Mouse (Mus musculus): ENCODE measurements around the gene Ccdc9b. TPM values are rescaled to one million over a fixed set of nuclear protein-coding genes. Genes with fewer than 3 reads are reported as not detected.

Gene Ccdc9b
- polyA plus RNA-seq, 1 experiment: 0.80 TPM

DNA sequence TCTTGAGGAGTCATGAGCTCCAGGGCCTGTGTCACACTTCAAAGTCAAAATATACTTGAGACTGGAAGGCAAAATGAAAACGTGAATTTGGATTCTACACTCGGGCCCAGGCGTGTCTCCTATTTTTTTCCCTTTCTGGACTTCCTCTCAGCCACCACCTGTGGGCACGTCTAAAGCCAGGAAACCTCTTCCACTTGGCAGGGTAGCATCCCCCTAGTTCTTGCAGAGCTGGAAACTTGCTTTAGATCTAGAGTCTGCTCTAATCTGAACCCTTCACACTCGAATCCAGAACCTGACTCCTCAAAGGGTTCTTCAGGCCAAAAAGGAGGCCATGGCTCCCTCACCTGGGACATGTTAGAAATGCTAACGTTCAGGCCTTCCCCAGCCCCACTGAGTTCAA is 7.1 kb downstream of the Ccdc9b start:
- TF ChIP-seq POLR2A (IDR thresholded peaks at IDR 0.05; ENCODE audit: control insufficient read depth, low read depth, low read length) (no peak), CTCF (IDR thresholded peaks at IDR 0.05; ENCODE audit: control insufficient read depth, insufficient read depth, insufficient replicate concordance, low read depth, low read length) (no peak)

DNA sequence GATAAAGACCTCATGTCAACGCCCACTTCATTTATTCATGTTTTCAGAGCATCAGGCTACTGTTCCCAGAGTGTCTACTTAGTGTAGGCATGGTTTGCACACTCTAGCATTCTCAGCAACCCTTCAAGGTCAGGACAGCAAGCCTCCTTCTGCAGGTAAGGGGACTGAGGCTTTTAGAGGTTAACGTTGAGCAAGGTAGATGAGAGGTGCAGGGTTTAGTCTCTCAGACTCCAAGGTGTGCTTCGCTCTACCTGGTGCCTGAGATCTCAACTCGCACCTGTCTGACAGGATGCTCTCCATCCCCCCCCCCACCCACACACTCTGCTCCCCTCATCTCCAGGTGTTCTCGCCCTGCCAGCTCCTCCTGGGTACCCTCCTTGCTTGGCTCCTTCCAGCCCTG is 8.3 kb downstream of the Ccdc9b start:
- no peaks in the 10 kb centered on the region; the same call in 1 of the 2 replicates for H3K36me3 ChIP-seq (ENCODE audit: control insufficient read depth, insufficient read depth, low read length)
- H3K27ac ChIP-seq (ENCODE audit: control insufficient read depth, insufficient read depth, low read depth, low read length): no peak overlapping the region
- no peaks in the 10 kb centered on the region for H3K27me3 ChIP-seq (ENCODE audit: control insufficient read depth, insufficient read depth, low read length)
- H3K4me1 ChIP-seq (ENCODE audit: control insufficient read depth, insufficient read depth, low read length): peaks cover 3% of the 10 kb centered on the region; the same call in 1 of the 2 replicates
- TF ChIP-seq CTCF (IDR thresholded peaks at IDR 0.05; ENCODE audit: control insufficient read depth, insufficient read depth, insufficient replicate concordance, low read depth, low read length): no peak
- TF ChIP-seq POLR2A (IDR thresholded peaks at IDR 0.05; ENCODE audit: control insufficient read depth, low read depth, low read length): no peak
- no peak overlapping the region for H3K4me3 ChIP-seq (ENCODE audit: control insufficient read depth, low read depth, low read length)

More for the DNA sequence above, 7.1 kb downstream of the Ccdc9b start:
- Histone ChIP-seq H3K4me3 (ENCODE audit: control insufficient read depth, low read depth, low read length) (no peak overlapping the region), H3K27me3 (ENCODE audit: control insufficient read depth, insufficient read depth, low read length) (no peaks in the 10 kb centered on the region), H3K4me1 (ENCODE audit: control insufficient read depth, insufficient read depth, low read length) (peaks cover under 1% of the 10 kb centered on the region; the same call in 1 of the 2 replicates), H3K36me3 (ENCODE audit: control insufficient read depth, insufficient read depth, low read length) (no peaks in the 10 kb centered on the region; the same call in 1 of the 2 replicates), H3K27ac (ENCODE audit: control insufficient read depth, insufficient read depth, low read depth, low read length) (no peak overlapping the region)

- H3K4me1 ChIP-seq (ENCODE audit: control insufficient read depth, insufficient read depth, low read length): peaks cover 3% of the 10 kb centered on the region; the same call in 1 of the 2 replicates
- no peak for TF ChIP-seq POLR2A (IDR thresholded peaks at IDR 0.05; ENCODE audit: control insufficient read depth, low read depth, low read length)
- TF ChIP-seq CTCF (IDR thresholded peaks at IDR 0.05; ENCODE audit: control insufficient read depth, insufficient read depth, insufficient replicate concordance, low read depth, low read length): no peak
- peak overlapping the region; percentile 56; the same call in 1 of the 2 replicates for H3K27ac ChIP-seq (ENCODE audit: control insufficient read depth, insufficient read depth, low read depth, low read length)
- no peak overlapping the region for H3K4me3 ChIP-seq (ENCODE audit: control insufficient read depth, low read depth, low read length)
- H3K36me3 ChIP-seq (ENCODE audit: control insufficient read depth, insufficient read depth, low read length): no peaks in the 10 kb centered on the region; the same call in 1 of the 2 replicates
- no peaks in the 10 kb centered on the region for H3K27me3 ChIP-seq (ENCODE audit: control insufficient read depth, insufficient read depth, low read length)
Measured at GRCm38 (mm10) chr2:118752792-118753108, 9.7 kb downstream of the Ccdc9b start.

DNA sequence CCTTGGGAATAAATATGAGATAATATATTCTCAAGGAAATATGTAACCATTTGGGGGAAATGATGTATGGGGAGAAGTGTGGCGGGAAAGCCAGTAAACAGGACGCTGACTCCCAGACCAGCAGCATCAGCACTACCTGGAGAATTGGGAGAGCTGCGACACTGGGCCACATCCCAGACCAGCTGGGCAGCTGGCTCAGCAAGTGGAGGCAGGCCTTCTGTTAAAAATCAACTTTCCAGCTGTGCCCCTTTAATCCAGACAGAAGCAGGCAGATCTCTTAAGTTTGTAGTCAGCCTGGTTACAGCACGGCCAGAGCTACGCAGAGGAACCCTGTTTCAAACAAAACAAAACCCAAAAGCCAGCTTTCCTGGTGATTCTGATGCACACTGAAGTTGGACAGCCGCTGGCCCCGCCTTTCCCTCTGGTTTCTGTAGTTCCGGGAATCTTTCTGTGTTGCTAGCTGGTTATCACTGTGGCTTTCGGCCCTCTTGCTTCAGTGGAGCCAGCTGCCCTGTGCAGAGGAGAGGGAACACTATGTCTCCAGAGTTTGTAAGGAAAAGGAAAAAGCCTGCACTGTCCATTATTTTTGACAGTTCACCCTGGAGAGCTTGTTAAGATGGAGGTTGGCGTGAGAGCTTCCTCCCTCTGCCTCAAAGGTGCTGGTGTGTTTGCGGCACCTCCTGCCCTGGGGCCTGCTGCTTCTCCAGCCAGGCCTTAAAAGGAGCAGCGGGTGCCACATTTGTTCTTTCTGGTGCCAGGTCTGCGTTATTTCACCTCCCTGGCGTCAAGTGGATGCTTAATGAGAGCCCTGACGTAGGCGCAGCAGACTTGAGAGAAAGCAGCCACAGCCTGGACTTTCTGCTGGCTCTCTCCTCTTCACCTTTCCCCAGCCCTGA is 10.3 kb downstream of the Ccdc9b start:
- peak overlapping the region; percentile 76 for H3K27ac ChIP-seq (ENCODE audit: control insufficient read depth, insufficient read depth, low read depth, low read length)
- no peaks in the 10 kb centered on the region for H3K27me3 ChIP-seq (ENCODE audit: control insufficient read depth, insufficient read depth, low read length)
- TF ChIP-seq CTCF (IDR thresholded peaks at IDR 0.05; ENCODE audit: control insufficient read depth, insufficient read depth, insufficient replicate concordance, low read depth, low read length): no peak
- no peak for TF ChIP-seq POLR2A (IDR thresholded peaks at IDR 0.05; ENCODE audit: control insufficient read depth, low read depth, low read length)
- H3K36me3 ChIP-seq (ENCODE audit: control insufficient read depth, insufficient read depth, low read length): no peaks in the 10 kb centered on the region; the same call in 1 of the 2 replicates
- peaks cover 3% of the 10 kb centered on the region for H3K4me1 ChIP-seq (ENCODE audit: control insufficient read depth, insufficient read depth, low read length)
- H3K4me3 ChIP-seq (ENCODE audit: control insufficient read depth, low read depth, low read length): no peak overlapping the region

- Histone ChIP-seq H3K36me3 (ENCODE audit: control insufficient read depth, insufficient read depth, low read length) (no peaks in the 10 kb centered on the region; the same call in 1 of the 2 replicates), H3K4me3 (ENCODE audit: control insufficient read depth, low read depth, low read length) (no peak overlapping the region), H3K4me1 (ENCODE audit: control insufficient read depth, insufficient read depth, low read length) (peaks cover 8% of the 10 kb centered on the region), H3K27me3 (ENCODE audit: control insufficient read depth, insufficient read depth, low read length) (no peaks in the 10 kb centered on the region), H3K27ac (ENCODE audit: control insufficient read depth, insufficient read depth, low read depth, low read length) (peak overlapping the region; percentile 66; the same call in 1 of the 2 replicates)
- TF ChIP-seq CTCF (IDR thresholded peaks at IDR 0.05; ENCODE audit: control insufficient read depth, insufficient read depth, insufficient replicate concordance, low read depth, low read length): no peak
- no peak for TF ChIP-seq POLR2A (IDR thresholded peaks at IDR 0.05; ENCODE audit: control insufficient read depth, low read depth, low read length)
Measured at GRCm38 (mm10) chr2:118750476-118750875, 12.0 kb downstream of the Ccdc9b start.

GRCm38 (mm10) chr2:118749341-118749884 is 13.0 kb downstream of the Ccdc9b start:
- H3K4me3 ChIP-seq (ENCODE audit: control insufficient read depth, low read depth, low read length): no peak overlapping the region
- no peaks in the 10 kb centered on the region for H3K27me3 ChIP-seq (ENCODE audit: control insufficient read depth, insufficient read depth, low read length)
- peak overlapping the region; percentile 22; the same call in 1 of the 2 replicates for H3K27ac ChIP-seq (ENCODE audit: control insufficient read depth, insufficient read depth, low read depth, low read length)
- peaks cover 15% of the 10 kb centered on the region for H3K4me1 ChIP-seq (ENCODE audit: control insufficient read depth, insufficient read depth, low read length)
- no peak for TF ChIP-seq POLR2A (IDR thresholded peaks at IDR 0.05; ENCODE audit: control insufficient read depth, low read depth, low read length)
- no peaks in the 10 kb centered on the region; the same call in 1 of the 2 replicates for H3K36me3 ChIP-seq (ENCODE audit: control insufficient read depth, insufficient read depth, low read length)

DNA sequence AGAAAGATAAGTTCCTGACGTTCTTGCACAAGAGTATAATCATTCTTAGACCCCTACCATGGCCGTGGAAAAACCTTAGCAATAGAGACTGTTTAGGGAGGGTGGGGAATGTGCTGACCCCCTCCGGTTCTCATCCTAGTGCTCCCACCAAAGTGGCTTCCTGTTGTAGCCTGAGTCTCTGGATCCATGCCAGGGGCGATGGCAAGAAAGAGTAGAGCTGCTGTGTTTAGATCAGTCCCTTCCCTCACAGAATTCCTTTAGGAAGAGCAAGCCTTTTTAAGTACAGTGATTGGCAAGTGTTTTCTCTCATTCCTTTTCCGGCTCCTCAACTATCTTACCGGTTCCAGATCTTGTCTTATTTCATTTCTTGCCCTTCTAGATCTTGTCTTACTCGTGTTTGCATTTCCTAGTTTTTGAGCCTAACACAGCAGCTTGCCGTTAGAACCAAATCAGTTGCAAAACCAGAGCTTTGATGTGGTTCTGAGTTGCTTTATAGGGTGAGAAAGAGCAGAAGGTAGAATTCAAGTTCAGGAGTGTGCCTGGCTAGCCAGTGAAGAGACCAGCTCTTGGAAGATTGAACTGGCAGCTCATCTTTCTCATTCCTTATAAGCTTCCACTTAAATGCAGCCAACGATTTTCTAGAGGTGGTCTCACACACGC is 15.0 kb downstream of the Ccdc9b start:
- H3K36me3 ChIP-seq (ENCODE audit: control insufficient read depth, insufficient read depth, low read length): no peaks in the 10 kb centered on the region; the same call in 1 of the 2 replicates
- TF ChIP-seq CTCF (IDR thresholded peaks at IDR 0.05; ENCODE audit: control insufficient read depth, insufficient read depth, insufficient replicate concordance, low read depth, low read length) (no peak), POLR2A (IDR thresholded peaks at IDR 0.05; ENCODE audit: control insufficient read depth, low read depth, low read length) (no peak)
- H3K27me3 ChIP-seq (ENCODE audit: control insufficient read depth, insufficient read depth, low read length): no peaks in the 10 kb centered on the region
- peak overlapping the region; percentile 56 for H3K4me3 ChIP-seq (ENCODE audit: control insufficient read depth, low read depth, low read length)
- peaks cover 17% of the 10 kb centered on the region for H3K4me1 ChIP-seq (ENCODE audit: control insufficient read depth, insufficient read depth, low read length)
- no peak overlapping the region for H3K27ac ChIP-seq (ENCODE audit: control insufficient read depth, insufficient read depth, low read depth, low read length)

Measured in testis, adult 2 months (tissue).